Mouse (Mus musculus): ENCODE measurements around the gene Tmem131. TPM values are rescaled to one million over a fixed set of nuclear protein-coding genes. Genes with fewer than 3 reads are reported as not detected.

The Tmem131 gene
- total RNA-seq, 2 experiments from 2014 or later, result 53.4 to 55.8 TPM

GRCm38 (mm10) chr1:36806181-36806905, 137.1 kb downstream of the Tmem131 start:
- intact Hi-C loops (cut with DNase I), result no loop called here

DNA sequence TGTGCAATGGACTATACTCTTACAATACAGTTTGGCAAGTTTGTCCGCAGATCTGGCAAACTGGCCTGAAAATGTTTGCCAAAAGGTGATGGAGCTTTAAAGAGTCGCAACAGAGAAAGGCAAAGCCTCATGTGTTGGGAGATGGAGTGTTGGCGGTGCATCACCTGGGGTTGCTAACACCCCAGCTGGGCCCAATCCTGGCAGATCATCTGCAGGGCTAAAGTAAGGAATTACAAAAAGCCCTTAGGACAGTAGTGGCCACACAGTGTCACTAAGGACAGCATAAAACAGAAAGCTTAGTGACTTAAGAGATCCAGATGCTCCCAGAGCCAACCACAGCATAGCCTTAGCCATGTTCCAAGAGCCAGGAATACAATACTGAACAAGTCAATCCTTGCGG, 138.6 kb downstream of the Tmem131 start:
- DNase-seq (ENCODE audit: low spot score in 2 of 2), result no peak
- intact Hi-C loops (cut with DNase I), result loop anchor here (5.0 kb wide), 1 partner anchor 132 kb away; no protein-coding TSS in a partner anchor

More at GRCm38 (mm10) chr1:36806181-36806905, 137.1 kb downstream of the Tmem131 start:
- DNase-seq (ENCODE audit: low spot score in 2 of 2), result no peak

DNA sequence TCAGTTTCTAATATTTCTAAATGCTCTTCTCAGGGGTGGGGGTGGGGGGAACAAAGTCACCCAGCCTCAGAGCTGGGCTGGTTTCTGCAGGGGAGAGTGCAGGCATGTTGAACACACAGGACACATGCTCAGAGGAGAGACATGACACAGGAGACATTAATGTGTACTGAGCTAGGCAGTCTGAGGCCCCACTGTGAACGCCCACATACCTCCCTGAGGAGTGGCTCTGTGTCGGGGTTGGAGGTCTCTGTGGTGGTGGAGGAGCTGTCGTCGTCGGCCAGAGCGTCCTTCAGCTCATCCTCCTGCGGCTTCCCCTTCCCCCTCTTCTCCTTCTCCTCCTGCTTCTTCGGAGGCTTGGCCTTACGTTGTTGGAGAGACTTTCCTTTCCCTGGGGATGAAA, 139.2 kb downstream of the Tmem131 start:
- no peak for DNase-seq (ENCODE audit: low spot score in 2 of 2)
- intact Hi-C loops (cut with DNase I), result loop anchor here (5.0 kb wide), 1 partner anchor 133 kb away; no protein-coding TSS in a partner anchor

- intact Hi-C loops (cut with DNase I), result loop anchor here (5.0 kb wide), 1 partner anchor 137 kb away; no protein-coding TSS in a partner anchor
Observed at GRCm38 (mm10) chr1:36800379-36801011, 143.0 kb downstream of the Tmem131 start.

DNA sequence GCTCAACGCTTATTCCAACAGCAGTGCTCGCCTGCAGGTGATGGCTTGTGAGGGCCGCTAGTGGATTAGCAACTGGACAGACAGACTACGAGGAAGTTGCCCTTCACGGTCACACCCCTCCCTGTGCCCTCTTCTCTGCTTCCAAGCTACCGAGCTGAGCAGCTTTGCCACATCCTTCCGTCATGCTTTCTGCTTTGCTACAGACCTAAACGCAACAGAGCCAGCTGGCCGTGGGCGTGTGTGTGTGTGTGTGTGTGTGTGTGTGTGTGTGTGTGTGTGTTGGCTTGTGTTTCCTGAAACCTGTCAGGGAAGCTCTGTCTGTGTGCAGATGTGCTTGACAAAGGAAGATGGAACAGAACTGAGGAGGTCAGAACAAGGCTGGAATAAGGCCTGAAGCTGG, 146.0 kb downstream of the Tmem131 start:
- peak; percentile 68 to 87 for DNase-seq (ENCODE audit: low spot score in 2 of 2)
- intact Hi-C loops (cut with DNase I), result no loop called here

More at GRCm38 (mm10) chr1:36800379-36801011, 143.0 kb downstream of the Tmem131 start:
- DNase-seq (ENCODE audit: low spot score in 2 of 2), result peak in 1 of 2 experiments; percentile 49

- DNase-seq (ENCODE audit: low spot score in 2 of 2), result no peak
- intact Hi-C loops (cut with DNase I), result no loop called here
Observed at GRCm38 (mm10) chr1:36796711-36797110, 146.8 kb downstream of the Tmem131 start.

- intact Hi-C loops (cut with DNase I), result no loop called here
Observed at GRCm38 (mm10) chr1:36789416-36789815, 154.1 kb downstream of the Tmem131 start.

DNA sequence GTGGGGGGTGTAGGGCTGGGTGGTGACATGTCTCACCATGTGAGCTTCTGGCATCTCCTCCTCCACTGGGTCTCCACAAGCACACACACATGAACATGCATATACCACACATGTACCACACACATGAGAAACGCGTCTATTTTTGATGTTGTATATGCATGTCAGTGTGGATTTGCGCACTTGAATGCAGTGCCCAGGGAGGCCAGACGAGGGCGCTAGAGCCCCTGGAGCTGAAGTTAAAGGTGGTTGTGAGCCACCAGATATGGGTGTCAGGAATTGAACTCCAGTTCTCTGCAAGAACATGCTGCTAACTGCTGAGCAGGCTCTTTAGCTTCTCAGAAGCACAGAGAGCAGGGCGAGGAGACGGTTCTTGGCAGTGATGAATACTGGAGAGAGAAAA, 157.1 kb downstream of the Tmem131 start:
- DNase-seq (ENCODE audit: low spot score in 2 of 2), result no peak
- intact Hi-C loops (cut with DNase I), result no loop called here

More at GRCm38 (mm10) chr1:36789416-36789815, 154.1 kb downstream of the Tmem131 start:
- DNase-seq (ENCODE audit: low spot score in 2 of 2), result no peak

DNA sequence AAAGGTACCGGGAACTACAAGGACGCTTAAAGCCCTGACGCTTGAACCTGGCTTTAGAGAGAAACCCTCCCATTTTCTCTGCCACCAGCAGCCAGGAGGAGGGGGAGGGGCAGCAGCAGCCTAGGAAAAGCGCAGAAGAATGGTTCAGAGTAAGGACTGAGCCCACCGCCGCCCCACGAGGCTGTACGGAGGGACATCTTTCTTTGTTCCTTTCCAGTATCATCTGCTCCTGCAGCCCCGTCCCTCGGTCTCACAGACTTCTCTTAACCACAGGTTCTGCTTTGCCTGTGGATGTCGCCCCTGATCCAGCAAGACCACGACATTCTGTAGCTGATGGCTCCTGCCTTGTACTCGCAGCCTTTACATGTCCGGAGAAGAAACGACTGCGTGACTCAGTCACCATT, 158.2 kb downstream of the Tmem131 start:
- DNase-seq (ENCODE audit: low spot score in 2 of 2), result peak in 1 of 2 experiments; percentile 57
- intact Hi-C loops (cut with DNase I), result no loop called here

GRCm38 (mm10) chr1:36784365-36785134, 158.9 kb downstream of the Tmem131 start:
- intact Hi-C loops (cut with DNase I), result loop anchor here (1.0 kb wide), 1 partner anchor 466 kb away; no protein-coding TSS in a partner anchor
- peak; percentile 86 for DNase-seq (ENCODE audit: low spot score in 2 of 2)

DNA sequence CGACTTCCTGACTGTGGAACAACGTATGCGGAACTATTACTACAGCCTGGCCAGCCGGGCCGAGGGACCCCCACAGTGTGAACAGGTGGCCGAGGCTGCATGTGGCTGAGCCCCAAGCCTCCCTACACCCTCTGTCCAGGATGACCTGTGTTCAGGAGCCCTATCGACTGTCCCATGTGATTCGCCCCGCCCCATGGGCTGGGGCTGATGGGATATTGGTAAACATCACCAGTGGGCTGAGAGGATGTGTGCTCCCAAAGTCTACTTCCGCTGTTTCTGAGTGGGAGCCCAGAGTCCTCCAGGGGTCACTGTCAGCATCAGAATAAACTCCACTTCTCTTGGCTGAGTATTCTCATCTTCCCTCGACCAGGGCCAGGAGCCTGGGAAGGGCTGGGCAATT, 161.0 kb downstream of the Tmem131 start:
- no peak for DNase-seq (ENCODE audit: low spot score in 2 of 2)
- intact Hi-C loops (cut with DNase I), result no loop called here

- intact Hi-C loops (cut with DNase I), result no loop called here
Observed at GRCm38 (mm10) chr1:36780793-36781192, 162.7 kb downstream of the Tmem131 start.

DNA sequence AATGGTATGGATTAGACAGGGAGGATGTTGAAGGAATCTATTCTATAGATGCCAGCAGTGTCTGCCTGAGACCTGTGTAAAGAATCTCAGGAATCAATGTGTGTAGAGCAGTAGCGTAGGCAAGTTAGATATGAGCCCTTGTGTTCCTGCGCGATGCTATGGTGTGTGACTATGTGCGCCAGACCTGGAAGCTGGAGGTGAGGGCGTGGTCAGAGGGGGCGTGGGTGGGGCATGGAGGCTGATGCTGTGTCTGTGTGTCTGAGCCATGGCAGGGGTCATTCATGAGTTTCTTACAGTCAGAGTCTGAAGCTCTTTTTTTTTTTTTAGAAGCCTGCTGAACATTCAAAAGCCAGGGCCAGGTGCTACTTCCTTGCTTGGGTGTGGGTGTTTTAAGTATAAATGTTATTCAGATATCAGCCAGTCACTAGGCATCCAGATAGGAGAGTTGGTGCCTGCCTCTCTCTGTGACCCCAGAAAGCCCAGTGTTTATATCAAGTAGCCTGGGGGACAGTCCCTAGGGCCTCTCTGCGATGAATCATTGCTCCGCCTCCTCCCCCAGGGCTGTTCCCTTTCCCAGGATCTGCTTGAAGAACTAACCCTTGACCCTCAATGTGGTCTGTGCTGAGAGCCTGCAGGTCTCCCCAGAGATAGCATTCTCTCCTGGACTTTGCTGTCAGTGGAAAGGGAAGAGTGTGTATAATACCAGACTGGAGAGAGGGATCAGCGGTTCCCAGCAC, 171.1 kb downstream of the Tmem131 start:
- intact Hi-C loops (cut with DNase I), result no loop called here
- DNase-seq (ENCODE audit: low spot score in 2 of 2), result no peak

More at GRCm38 (mm10) chr1:36780793-36781192, 162.7 kb downstream of the Tmem131 start:
- DNase-seq (ENCODE audit: low spot score in 2 of 2), result no peak

DNA sequence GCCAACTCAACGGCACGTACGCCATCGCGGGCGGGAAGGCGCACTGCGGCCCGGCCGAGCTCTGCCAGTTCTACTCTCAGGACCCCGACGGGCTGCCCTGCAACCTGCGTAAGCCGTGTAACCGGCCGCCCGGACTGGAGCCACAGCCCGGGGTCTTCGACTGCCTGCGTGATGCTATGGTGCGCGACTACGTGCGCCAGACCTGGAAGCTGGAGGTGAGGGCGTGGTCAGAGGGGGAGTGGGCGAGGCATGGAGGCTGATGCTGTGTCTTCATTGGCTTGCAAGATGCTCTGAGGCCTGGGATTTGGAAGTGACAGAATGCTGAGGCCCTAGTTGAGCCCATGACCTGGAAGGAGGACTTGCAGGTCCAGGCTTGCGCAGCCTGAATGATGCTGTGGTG, 172.5 kb downstream of the Tmem131 start:
- intact Hi-C loops (cut with DNase I), result no loop called here
- no peak for DNase-seq (ENCODE audit: low spot score in 2 of 2)

DNA sequence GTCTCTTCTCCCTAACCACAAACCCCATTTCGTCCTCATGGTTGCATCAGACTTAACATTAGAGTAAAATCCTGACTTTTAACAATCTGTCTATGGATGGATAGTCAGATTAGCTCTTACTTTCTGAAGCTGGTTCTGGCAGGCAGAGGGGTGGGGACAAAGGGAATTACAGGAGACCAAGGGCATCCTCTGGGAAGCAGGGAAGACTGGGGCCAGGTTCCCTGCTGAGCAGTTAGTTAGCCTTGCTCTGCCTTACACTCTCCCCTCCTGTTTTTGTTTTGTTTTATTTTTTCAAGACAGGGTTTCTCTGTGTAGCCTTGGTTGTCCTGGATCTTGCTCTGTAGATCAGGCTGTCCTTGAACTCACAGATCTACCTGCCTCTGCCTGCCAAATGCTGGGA, 173.5 kb downstream of the Tmem131 start:
- no peak for DNase-seq (ENCODE audit: low spot score in 2 of 2)
- intact Hi-C loops (cut with DNase I), result no loop called here

GRCm38 (mm10) chr1:36768786-36769185, 174.7 kb downstream of the Tmem131 start:
- intact Hi-C loops (cut with DNase I), result no loop called here
- no peak for DNase-seq (ENCODE audit: low spot score in 2 of 2)

- intact Hi-C loops (cut with DNase I), result no loop called here
- no peak for DNase-seq (ENCODE audit: low spot score in 2 of 2)
Observed at GRCm38 (mm10) chr1:36767321-36767720, 176.1 kb downstream of the Tmem131 start.

DNA sequence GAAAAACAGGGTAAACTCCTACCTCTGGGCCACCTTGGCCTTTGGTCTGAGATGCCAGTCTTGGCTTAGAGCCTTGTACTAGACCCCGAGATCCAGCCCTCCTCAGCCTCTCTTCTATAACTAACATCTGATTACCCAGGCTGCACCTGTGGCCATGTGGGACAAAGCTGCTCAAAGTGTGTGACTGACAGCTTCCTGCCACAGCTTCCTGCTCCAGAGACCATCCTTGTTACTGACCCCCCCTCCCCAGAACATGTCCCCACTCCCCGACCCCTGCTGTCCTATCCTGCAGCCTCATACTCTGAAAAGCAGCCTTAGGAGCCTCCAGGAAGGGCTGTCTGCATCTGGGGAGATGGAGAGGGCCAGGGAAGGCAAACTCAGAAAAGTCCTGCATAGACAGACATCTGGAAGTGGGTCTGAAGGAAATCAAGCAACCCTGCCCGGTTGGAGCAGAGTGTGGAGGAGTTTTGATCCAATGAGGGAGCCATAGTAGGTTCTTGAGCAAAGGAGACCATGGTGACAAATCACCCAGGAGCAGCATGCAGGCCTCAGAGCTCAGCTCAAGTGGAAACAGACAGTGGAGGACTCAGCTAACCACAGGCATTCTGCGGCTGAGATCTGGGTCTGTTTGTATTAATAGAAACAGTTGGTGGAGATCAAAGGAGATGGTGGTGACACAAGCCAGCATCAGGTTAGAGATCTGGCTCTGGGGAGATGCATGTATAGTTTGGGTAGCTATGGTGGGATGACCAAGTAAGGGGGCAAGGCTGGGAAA, 176.8 kb downstream of the Tmem131 start:
- intact Hi-C loops (cut with DNase I), result no loop called here
- no peak for DNase-seq (ENCODE audit: low spot score in 2 of 2)

GRCm38 (mm10) chr1:36761568-36761967, 181.9 kb downstream of the Tmem131 start, which contains the start of gene Zap70:
Gene Zap70 (plus strand): TSS chr1:36761798.
- no peak for DNase-seq (ENCODE audit: low spot score in 2 of 2)
- intact Hi-C loops (cut with DNase I), result no loop called here
